Mouse (Mus musculus) embryonic facial prominence, embryonic 15.5 days (tissue): ENCODE measurements around the gene Ablim1. TPM values are rescaled to one million over a fixed set of nuclear protein-coding genes. Genes with fewer than 3 reads are reported as not detected.
A peak's percentile ranks its signal among the peaks of the same experiment; 100 is the strongest.

Experiments
- ATAC-seq: fragments of 200-750 bp; cut with Nextera tagmentation; 2 replicates; pipeline ENCODE4 v1.8.0; 2017; ENCODE audit warnings: low read depth, moderate TSS enrichment; ENCODE audit not compliant: insufficient number of reproducible peaks, low FRiP score, low TSS enrichment
- H3K27ac ChIP-seq: fragments of 300-500 bp; sonication (generic); replicated peaks from 2 replicates; pipeline ENCODE4 v1.5.1; 2015; ENCODE audit warnings: mild to moderate bottlenecking, inconsistent platforms
- H3K27me3 ChIP-seq: fragments of 300-500 bp; sonication (generic); 2 replicates; pipeline ENCODE4 v1.6.1; 2015; ENCODE audit warnings: inconsistent platforms
- H3K36me3 ChIP-seq: fragments of 300-500 bp; sonication (generic); 2 replicates; pipeline ENCODE4 v1.6.1; 2015; ENCODE audit warnings: mild to moderate bottlenecking, inconsistent platforms
- H3K4me1 ChIP-seq: fragments of 300-500 bp; sonication (generic); 2 replicates; pipeline ENCODE4 v1.6.1; 2015; ENCODE audit warnings: inconsistent platforms
- H3K4me2 ChIP-seq: fragments of 300-500 bp; sonication (generic); replicated peaks from 2 replicates; pipeline ENCODE4 v1.6.1; 2015; ENCODE audit warnings: mild to moderate bottlenecking, inconsistent platforms
- H3K4me3 ChIP-seq: fragments of 300-500 bp; sonication (generic); replicated peaks from 2 replicates; pipeline ENCODE4 v1.5.1; 2015; ENCODE audit warnings: mild to moderate bottlenecking, inconsistent platforms
- H3K9ac ChIP-seq: fragments of 300-500 bp; sonication (generic); 2 replicates; pipeline ENCODE4 v1.6.1; 2015; ENCODE audit warnings: inconsistent platforms
- H3K9me3 ChIP-seq: fragments of 300-500 bp; sonication (generic); replicated peaks from 2 replicates; pipeline ENCODE4 v1.6.1; 2016; ENCODE audit warnings: inconsistent platforms
- WGBS: fragments of 180-500 bp; shearing (Covaris S2); methylation state at CpG from one replicate; pipeline ENCODE4 v1.1.7; 2015; 5-methylcytosine and 5-hydroxymethylcytosine counted together
- polyA plus RNA-seq: library from polyadenylated mRNA; unstranded; fragments of >200 nt; fragmentation: Nextera tagmentation; extraction: Ambion mirVana; gene quantifications from 2 replicates; pipeline ENCODE4 v1.2.1, GENCODE M21; 2015

The Ablim1 gene
- polyA plus RNA-seq, 1 experiment from 2014 or later, result 71.3 TPM

DNA sequence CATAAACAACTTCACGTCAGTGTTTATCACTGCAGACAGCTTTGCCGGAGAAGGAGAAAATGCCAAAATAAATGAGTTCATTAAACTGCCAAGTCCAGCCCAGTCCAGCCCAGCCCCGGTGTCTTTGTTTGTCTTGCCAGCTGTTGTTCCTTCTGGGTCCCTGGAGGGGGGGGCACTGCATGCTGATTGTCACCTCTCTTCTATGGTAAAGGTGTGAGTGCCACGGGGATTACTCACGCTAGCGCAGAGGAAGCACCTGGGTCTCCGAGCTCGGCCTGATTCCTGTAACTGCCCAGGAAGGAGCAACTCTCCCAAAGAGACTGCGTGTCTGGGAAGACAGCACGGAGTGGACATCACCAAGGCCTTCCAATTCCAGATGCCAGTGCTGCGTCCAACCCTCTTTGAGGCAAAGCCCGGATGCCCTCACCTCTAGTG, 12.7 kb downstream of the Ablim1 start:
- Histone ChIP-seq H3K27ac (no peak overlapping the region), H3K27me3 (no peaks in the 10 kb centered on the region), H3K36me3 (no peaks in the 10 kb centered on the region), H3K4me1 (no peaks in the 10 kb centered on the region), H3K4me2 (no peak overlapping the region), H3K4me3 (no peak overlapping the region), H3K9ac (no peak overlapping the region), H3K9me3 (no peaks in the 10 kb centered on the region)
- ATAC-seq, result no peak
- 72% methylated on average over 12 of the region's 12 CpGs for WGBS

DNA sequence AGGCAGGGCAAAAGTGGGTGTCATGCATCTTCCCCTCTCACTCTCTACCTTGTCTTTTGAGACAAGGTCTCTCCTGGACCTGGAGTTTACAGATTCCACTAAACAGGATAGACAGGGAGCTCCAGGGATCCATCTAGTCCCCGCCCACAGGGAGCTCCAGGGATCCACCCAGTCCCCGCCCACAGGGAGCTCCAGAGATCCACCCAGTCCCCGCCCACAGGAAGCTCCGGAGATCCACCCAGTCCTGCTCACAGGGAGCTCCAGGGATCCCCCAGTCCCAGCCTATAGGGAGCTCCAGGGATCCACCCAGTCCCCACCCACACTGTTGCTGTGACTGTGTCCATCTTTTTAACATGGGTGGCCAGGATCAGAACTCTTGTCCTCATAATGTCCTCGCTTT, 16.7 kb downstream of the Ablim1 start:
- 67% methylated on average over 5 of the region's 5 CpGs for WGBS
- no peak overlapping the region for H3K27ac ChIP-seq
- H3K9me3 ChIP-seq, result no peaks in the 10 kb centered on the region
- no peak overlapping the region for H3K4me3 ChIP-seq
- no peaks in the 10 kb centered on the region for H3K27me3 ChIP-seq
- no peak overlapping the region for H3K9ac ChIP-seq
- H3K4me1 ChIP-seq, result no peaks in the 10 kb centered on the region
- no peak overlapping the region for H3K4me2 ChIP-seq
- no peaks in the 10 kb centered on the region for H3K36me3 ChIP-seq
- 0 out of 2 replicates have a peak, but pooled peaks have one; percentile 57 for ATAC-seq

GRCm38 (mm10) chr19:57297447-57297846, 17.3 kb downstream of the Ablim1 start:
- no peaks in the 10 kb centered on the region for H3K27me3 ChIP-seq
- H3K4me3 ChIP-seq, result no peak overlapping the region
- no peak for ATAC-seq
- no peak overlapping the region for H3K4me2 ChIP-seq
- no peak overlapping the region for H3K9ac ChIP-seq
- no peak overlapping the region for H3K27ac ChIP-seq
- H3K36me3 ChIP-seq, result no peaks in the 10 kb centered on the region
- no peaks in the 10 kb centered on the region for H3K9me3 ChIP-seq
- no peaks in the 10 kb centered on the region for H3K4me1 ChIP-seq
- WGBS, result 88% methylated on average over 9 of the region's 9 CpGs

GRCm38 (mm10) chr19:57296539-57296938, 18.2 kb downstream of the Ablim1 start:
- Histone ChIP-seq H3K4me2 (no peak overlapping the region), H3K4me3 (no peak overlapping the region), H3K27ac (no peak overlapping the region), H3K36me3 (no peaks in the 10 kb centered on the region), H3K9me3 (no peaks in the 10 kb centered on the region), H3K4me1 (no peaks in the 10 kb centered on the region), H3K9ac (no peak overlapping the region), H3K27me3 (no peaks in the 10 kb centered on the region)
- ATAC-seq, result no peak
- 71% methylated on average over 5 of the region's 5 CpGs for WGBS

GRCm38 (mm10) chr19:57295521-57295920, 19.2 kb downstream of the Ablim1 start:
- H3K9me3 ChIP-seq, result no peaks in the 10 kb centered on the region
- no peak overlapping the region for H3K4me3 ChIP-seq
- no peak for ATAC-seq
- H3K9ac ChIP-seq, result no peak overlapping the region
- no peaks in the 10 kb centered on the region for H3K27me3 ChIP-seq
- 56% methylated on average over 9 of the region's 9 CpGs for WGBS
- H3K4me2 ChIP-seq, result no peak overlapping the region
- H3K27ac ChIP-seq, result no peak overlapping the region
- no peaks in the 10 kb centered on the region for H3K36me3 ChIP-seq
- H3K4me1 ChIP-seq, result no peaks in the 10 kb centered on the region

DNA sequence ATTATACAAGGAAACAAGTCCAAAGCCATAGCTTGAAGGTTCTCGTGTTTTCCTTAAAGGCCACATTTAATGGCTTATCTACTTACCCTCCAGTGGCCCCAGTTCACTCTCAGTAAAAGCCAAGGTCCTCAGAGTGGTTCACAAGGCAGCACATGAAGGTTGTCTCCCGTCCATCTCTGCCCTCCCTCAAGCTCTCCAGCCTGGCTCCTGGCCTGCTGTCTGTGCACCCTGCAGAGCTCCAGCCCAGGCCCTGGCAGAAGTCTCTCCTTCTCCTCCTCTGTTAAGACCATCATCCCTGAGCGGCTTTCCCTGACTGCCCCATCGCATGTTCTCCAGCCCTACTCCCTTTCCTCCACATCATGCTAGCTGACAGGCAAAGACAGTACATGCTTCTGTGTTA, 20.4 kb downstream of the Ablim1 start:
- no peaks in the 10 kb centered on the region for H3K9me3 ChIP-seq
- H3K27me3 ChIP-seq, result no peaks in the 10 kb centered on the region
- no peaks in the 10 kb centered on the region for H3K4me1 ChIP-seq
- no peak for ATAC-seq
- no peaks in the 10 kb centered on the region for H3K36me3 ChIP-seq
- no peak overlapping the region for H3K4me2 ChIP-seq
- no peak overlapping the region for H3K9ac ChIP-seq
- H3K4me3 ChIP-seq, result no peak overlapping the region
- WGBS, result 83% methylated on average over 4 of the region's 4 CpGs
- H3K27ac ChIP-seq, result no peak overlapping the region

GRCm38 (mm10) chr19:57293737-57294136, 21.0 kb downstream of the Ablim1 start:
- H3K27me3 ChIP-seq, result no peaks in the 10 kb centered on the region
- 33% methylated on average over 7 of the region's 7 CpGs for WGBS
- H3K4me1 ChIP-seq, result no peaks in the 10 kb centered on the region
- no peak overlapping the region for H3K4me3 ChIP-seq
- no peak overlapping the region for H3K9ac ChIP-seq
- no peaks in the 10 kb centered on the region for H3K36me3 ChIP-seq
- no peak for ATAC-seq
- no peaks in the 10 kb centered on the region for H3K9me3 ChIP-seq
- no peak overlapping the region for H3K4me2 ChIP-seq
- no peak overlapping the region for H3K27ac ChIP-seq

- Histone ChIP-seq H3K9me3 (no peaks in the 10 kb centered on the region), H3K4me1 (peaks cover 5% of the 10 kb centered on the region; the same call in 1 of the 2 replicates), H3K27ac (no peak overlapping the region), H3K4me2 (no peak overlapping the region), H3K27me3 (no peaks in the 10 kb centered on the region), H3K36me3 (no peaks in the 10 kb centered on the region), H3K4me3 (no peak overlapping the region), H3K9ac (no peak overlapping the region)
- 0 out of 2 replicates have a peak, but pooled peaks have one; percentile 7 for ATAC-seq
- 62% methylated on average over 3 of the region's 3 CpGs for WGBS
Observed at GRCm38 (mm10) chr19:57283310-57283709, 31.4 kb downstream of the Ablim1 start.

GRCm38 (mm10) chr19:57282642-57283041, 32.1 kb downstream of the Ablim1 start:
- Histone ChIP-seq H3K9me3 (no peaks in the 10 kb centered on the region), H3K9ac (no peak overlapping the region), H3K4me3 (no peak overlapping the region), H3K4me2 (no peak overlapping the region), H3K36me3 (no peaks in the 10 kb centered on the region), H3K4me1 (peaks cover 5% of the 10 kb centered on the region; the same call in 1 of the 2 replicates), H3K27me3 (no peaks in the 10 kb centered on the region), H3K27ac (no peak overlapping the region)
- ATAC-seq, result no peak
- WGBS, result 26% methylated on average over 5 of the region's 5 CpGs

DNA sequence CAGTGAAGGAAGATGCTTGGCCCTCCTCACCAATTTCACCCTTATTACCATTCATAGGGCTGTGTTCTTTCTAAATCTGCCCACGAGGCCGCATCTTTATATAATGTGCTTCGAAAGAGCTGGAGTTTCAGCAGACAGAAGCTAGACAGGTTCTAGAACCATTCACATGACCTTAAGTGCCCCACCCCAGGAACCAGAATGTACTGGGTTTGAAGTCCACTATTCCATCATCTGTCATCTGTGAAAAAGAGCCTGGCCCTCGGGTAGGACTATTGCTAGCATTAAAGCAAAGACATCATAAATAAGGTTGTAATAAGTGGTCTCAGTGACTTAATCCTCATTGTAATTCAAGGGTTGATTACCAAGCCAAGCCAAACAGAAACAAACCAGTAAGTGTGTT, 35.1 kb downstream of the Ablim1 start:
- Histone ChIP-seq H3K4me3 (no peak overlapping the region), H3K36me3 (no peaks in the 10 kb centered on the region), H3K27ac (no peak overlapping the region), H3K9ac (no peak overlapping the region), H3K9me3 (no peaks in the 10 kb centered on the region), H3K4me2 (no peak overlapping the region), H3K4me1 (peaks cover 15% of the 10 kb centered on the region), H3K27me3 (no peaks in the 10 kb centered on the region)
- 81% methylated on average over 4 of the region's 4 CpGs for WGBS
- no peak for ATAC-seq

DNA sequence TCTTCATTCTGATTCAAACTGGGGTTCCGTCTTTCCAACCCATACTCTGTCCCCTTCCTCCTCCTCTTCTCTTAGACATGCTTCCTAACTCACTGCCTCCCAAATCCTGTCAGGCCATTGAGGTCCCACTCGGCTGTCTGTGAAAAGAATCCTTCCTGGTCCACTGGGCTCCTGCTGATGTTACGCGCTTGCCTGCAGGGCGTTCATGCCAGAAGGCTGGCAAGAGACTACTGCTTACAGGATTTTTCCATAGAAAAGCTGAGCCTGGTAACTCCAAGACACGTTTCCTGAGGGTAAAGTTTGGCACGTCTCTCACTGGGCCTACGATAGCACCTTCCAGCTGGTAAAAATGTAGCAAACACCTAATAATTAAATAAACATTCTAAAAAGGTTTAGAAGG, 36.5 kb downstream of the Ablim1 start:
- H3K9me3 ChIP-seq, result no peaks in the 10 kb centered on the region
- WGBS, result 72% methylated on average over 8 of the region's 8 CpGs

DNA sequence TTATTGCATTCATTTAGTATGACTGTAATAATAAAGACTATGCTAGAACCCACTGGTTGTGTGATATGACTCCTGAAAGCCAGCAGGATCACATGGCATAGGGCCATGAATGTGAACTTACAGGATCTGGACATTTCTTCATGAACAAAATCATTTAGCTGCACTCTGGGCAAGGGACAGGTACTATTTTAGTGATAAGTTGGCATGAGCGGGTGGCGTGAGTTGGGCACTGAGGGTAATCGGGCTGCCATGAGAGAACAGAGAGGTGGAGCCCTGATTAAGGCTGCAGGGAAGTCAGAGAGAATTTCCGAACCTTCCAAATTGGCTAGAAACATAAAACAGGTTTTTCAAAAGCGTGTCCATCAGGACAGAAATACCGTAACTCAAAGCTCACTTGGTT, 37.7 kb downstream of the Ablim1 start:
- peaks cover 36% of the 10 kb centered on the region for H3K4me1 ChIP-seq
- no peaks in the 10 kb centered on the region for H3K36me3 ChIP-seq
- no peak for ATAC-seq
- H3K4me3 ChIP-seq, result no peak overlapping the region
- WGBS, result 55% methylated on average over 6 of the region's 6 CpGs
- no peaks in the 10 kb centered on the region for H3K27me3 ChIP-seq
- no peaks in the 10 kb centered on the region for H3K9me3 ChIP-seq
- H3K9ac ChIP-seq, result no peak overlapping the region
- H3K27ac ChIP-seq, result no peak overlapping the region
- no peak overlapping the region for H3K4me2 ChIP-seq

More for the DNA sequence above, 36.5 kb downstream of the Ablim1 start:
- H3K4me1 ChIP-seq, result peaks cover 28% of the 10 kb centered on the region
- H3K27me3 ChIP-seq, result no peaks in the 10 kb centered on the region
- H3K4me2 ChIP-seq, result no peak overlapping the region
- H3K9ac ChIP-seq, result no peak overlapping the region
- H3K27ac ChIP-seq, result no peak overlapping the region
- no peak for ATAC-seq
- no peaks in the 10 kb centered on the region for H3K36me3 ChIP-seq
- no peak overlapping the region for H3K4me3 ChIP-seq
